Mouse (Mus musculus) layer of hippocampus, postnatal 25 days (tissue): ENCODE results near the gene Zfp687. TPM values are rescaled to one million over a fixed set of nuclear protein-coding genes. Genes with fewer than 3 reads are reported as not detected.
A peak's percentile ranks its signal among the peaks of the same experiment; 100 is the strongest.
"Not testable (repeated sequence)": the region's sequence is repeated elsewhere in the genome, so short reads cannot be mapped to it uniquely, and the experiment has no call there.

Source experiments
- DNase-seq, 2 experiments: peaks; one replicate each; pipeline ENCODE4 v3.0.0; 2022; ENCODE audit warnings: mixed read lengths in 2 of 2, low spot score in 1 of 2; ENCODE audit errors: extremely low spot score in 1 of 2
- total RNA-seq, 2 experiments: library from RNA; stranded (reverse); gene quantifications; 2 replicates each; pipeline ENCODE4 v1.2.3; 2021

Zfp687 gene
- total RNA-seq = 10 to 100 TPM; 23.4 to 30.0 TPM

DNA sequence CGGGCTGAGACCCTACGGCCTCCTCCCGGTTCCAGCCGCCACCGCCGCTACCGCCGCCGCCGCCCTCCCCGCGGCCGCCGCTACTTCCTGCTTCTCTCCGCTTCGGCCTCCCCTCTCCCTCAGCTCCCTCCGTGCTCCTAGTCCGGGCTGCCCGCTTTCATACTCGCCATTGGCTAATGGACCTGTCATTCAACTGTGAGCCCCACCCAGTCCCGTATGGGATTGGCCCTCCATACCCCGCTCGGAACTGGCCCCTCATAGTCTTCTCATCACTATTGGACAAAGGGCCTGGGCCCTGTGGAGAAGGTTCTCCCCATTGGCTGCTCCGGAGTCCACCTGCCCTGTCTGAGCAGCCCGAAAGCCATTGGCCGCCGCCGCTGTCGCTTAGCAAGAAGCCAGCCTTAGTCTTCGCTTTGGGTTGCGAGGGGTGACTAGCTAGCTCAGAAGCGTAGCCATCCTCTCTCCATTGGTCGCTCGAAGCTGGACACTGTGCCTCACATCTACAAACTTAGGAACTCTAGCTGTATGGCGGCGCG is at the start of gene Zfp687:
Zfp687 (minus strand) TSS at position 112 of the 536 bp plus-strand sequence.
- DNase-seq = peak; percentile 98 to 99

DNA sequence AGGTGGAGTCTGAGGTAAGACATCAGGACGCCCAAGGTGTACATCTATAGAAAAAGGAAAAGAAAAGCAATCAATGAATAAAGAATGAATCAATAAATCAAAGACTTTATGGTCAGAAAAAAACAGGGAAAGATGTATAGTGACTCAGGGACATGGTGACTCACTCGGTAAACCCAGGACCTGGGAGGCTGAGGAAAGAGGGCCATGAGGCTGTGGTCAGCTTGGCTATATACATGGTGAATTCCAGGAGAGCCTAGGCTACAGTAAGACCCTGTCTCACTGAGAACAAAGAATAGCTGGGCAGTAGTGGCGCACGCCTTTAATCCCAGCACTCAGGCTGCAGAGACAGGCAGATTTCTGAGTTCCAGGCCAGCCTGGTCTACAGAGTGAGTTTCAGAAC is 48.5 kb upstream of the Zfp687 start:
- DNase-seq = no peak

DNA sequence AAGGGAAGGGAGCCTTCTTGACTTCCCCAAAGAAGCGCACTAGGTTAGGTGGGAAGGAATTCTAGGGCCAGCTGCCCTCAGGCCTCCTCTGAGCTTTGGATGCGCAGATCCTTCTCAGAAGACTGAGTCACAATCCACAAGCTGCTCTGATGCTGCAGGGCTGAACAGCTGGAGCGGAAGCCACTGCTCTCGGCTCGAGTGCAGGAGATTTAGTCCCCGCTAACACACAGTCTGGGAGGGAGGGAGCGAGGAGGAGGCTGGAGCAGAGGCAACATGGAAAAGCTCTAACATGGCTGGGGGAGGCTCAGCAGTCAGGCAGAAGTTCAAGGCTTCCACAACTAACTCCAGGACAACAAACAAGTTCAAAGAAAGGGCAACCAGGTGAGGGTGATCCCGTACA is 42.8 kb upstream of the Zfp687 start:
- DNase-seq = no peak

DNA sequence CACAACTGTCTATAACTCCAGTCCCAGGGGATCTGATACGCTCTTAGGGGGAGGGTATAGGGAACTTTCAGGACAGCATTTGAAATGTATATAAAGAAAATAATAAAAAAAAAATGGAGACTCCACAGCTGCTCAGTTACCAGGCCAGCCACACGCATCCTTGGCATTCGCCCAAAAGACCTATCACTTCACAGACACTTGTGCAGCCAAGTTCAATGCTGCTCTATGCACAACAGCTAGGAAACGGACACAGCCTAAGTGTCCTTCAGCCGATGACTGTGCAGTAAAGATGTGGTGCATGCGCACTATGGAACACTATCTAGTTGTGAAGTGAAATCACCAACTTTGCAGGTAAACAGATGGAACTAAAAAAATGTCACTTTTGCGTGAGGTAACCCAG is 41.0 kb upstream of the Zfp687 start:
- DNase-seq = no peak

DNA sequence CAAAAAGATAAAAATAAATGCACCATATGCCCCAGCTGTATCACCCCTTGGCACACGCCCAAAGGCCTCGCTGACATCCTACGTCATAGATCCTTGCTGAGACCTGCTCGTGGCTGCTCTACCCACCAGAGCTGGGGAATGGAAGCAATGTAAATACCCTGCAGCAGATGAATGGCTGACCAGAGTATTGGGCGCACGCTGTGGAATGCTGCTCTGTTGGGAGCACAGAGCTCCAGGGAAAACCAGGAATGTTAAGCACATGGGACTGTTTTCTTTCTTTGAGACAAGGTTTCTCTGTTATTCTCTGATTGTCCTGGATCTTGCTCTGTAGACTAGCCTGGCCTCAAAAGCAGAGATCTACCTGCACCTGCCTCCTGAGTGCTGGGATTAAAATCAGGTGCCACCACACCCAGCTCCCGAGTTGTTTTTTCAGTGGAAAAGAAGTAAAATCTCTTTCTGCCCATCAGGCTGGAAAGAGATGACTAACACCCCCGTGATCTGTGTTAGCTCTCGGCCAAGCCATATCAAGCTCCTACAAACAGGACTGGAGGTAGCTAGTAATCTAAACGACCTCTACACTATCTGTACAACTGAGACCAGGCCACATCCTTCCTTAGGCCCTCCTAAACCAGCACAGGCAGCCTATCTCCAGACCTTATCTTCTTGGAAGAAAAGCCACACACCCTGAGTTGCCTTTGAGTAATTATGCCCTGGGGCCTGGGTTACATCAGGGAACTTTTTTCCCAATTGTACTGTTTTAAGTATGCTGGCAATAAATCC is 39.4 kb upstream of the Zfp687 start:
- DNase-seq = peak in 1 of 2 experiments; percentile 16

DNA sequence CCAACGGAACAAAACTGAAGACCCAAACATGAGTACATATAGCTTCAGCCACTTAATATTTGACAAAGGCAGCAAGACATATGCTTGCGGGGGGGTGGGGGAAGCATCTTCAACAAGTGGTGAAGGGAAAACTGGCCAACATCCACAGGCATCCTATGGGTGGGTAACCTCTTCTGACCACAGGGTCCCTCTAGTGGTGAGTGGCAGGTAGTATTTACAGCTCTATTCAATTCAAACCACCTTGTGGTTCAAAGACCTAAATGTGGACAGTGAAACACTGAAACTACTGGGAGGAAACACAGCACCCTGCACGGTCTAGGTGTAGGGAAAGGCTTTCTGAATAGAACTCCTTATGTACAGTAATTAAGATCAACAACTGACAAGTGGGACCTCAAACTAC is 38.5 kb upstream of the Zfp687 start:
- DNase-seq = no peak

DNA sequence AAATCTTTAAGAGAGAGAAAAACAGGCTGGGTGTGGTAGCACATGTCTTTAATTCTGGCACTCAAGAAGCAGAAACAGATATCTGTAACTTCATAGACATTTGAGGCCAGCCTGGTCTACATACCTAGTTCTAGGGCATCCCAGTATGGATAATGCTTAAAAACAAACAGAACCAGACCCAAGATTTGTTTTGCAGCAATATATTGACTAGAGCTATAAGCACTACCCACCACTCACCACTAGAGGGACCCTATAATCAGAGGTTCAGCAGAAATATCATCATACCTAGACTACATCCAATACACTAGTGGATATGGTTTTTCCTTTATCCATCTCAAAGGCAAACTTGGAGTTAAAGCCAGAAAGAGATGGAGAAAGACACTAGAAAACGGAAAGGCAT is 37.7 kb upstream of the Zfp687 start:
- peak in 1 of 2 experiments; percentile 27 for DNase-seq

DNA sequence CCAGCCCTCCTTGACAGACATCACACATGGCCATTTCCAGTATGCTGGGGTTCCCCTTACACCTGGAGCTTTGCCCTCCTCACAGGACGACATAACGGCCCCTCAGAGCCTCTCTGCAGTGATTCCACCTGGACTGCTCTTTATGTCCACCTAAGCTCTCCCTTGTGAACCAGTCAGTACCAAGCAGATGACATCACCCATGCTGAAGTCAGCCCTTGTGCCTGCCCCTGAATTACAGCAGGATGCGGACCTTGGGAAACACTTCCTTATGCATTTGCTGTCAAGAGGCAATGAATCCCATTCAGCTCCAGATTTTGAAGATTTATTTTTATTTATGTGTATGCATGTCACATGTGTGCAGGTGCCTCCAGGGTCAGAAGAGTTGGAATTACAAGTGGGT is 32.7 kb upstream of the Zfp687 start:
- no peak for DNase-seq

DNA sequence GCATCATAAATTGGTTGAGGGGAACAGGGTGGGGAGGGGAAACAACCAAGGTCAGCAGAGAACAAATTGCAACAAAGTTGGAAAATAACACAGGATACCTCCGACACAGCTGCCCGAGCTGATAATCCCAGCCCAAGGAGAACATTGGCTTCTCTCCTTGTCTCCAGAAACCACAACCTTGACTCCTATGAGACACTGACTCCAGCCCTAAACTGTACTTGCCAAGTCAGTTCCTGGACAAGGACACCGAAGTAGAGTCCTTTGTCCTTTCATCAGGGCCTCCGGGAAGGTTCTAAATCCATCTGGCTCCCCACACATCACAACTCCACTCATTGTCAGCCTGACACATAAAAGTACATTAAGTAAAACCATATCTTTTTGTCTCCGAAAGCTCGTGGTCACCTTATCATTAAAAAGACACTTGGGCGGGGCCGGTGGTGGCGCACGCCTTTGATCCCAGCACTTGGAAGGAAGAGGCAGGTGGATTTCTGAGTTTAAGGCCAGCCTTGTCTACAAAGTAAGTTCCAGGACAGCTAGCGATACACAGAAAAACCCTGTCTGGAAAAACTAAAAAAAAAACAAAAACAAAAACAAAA is 31.3 kb upstream of the Zfp687 start:
- no peak for DNase-seq

DNA sequence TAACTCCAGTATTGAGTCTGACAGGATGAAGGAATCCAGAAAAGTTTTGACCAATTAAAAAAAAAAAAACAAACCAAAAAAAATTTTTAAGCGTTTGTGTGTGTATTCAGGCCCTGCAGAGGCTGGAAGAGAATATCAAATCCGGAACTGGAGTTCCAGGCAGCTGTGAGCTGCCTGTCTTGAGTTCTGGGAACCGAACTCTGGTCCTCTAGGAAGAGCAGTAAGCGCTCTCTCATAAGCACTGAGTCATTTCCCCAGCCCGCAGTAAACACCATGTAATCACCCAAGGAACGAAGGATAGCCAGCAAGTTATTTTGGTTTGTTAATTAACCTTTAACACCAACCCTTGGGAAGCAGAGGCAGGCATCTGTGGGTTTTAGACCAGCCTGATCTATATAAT is 28.0 kb upstream of the Zfp687 start:
- no peak for DNase-seq

DNA sequence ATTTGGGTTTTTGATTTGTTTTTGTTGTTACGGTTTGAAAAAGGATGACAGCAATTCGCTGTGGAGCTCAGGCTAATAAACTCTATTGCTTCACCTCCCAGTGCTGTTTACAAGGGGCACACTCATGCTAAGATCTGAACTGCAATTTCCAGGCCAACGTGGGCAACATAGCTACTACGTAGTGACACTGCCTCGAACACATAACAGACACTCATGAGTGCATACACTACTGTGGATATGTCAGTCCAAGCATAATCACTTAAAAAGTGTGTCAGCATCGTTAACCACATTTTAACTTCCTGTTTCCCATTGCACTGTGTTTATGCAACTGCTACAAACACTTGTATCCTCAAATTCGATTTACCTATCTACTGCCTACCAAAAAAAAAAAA is 27.6 kb upstream of the Zfp687 start:
- DNase-seq = no peak

DNA sequence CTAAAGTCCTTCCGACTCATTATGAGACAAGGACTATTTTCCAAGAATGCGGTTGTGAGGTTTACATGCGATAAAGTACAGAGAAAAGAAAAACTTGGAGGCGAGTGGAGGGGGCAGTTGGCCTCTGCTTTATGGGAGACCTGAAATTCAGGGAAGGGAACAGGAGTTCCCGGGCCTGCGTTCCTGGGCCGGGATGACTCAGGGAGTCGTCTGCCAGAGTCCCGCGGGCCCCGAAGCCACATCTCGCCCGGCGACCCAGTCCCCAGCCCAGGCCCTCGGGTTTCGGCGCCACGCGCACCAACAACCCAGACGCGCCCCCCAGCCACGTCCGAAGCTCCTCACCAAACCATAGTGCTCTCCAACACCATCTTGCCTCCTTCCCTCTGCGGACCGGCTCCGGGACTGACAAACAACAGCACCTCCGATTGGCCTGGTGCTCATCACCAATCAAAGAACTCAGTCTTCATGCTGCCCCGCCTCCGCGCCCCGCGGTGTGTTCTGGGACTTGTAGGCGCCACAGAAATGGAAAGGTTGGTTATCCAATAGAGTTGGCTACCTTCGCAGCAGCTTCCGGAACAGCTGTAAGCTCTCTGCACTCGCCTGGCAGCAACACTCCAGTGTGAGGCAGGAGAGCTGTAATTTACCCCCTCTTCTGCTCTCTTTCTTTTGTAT is 27.1 kb upstream of the Zfp687 start, which contains the start of gene Psmd4:
Psmd4 (minus strand) TSS at position 449 of the 672 bp plus-strand sequence.
- peak; percentile 93 to 94 for DNase-seq

DNA sequence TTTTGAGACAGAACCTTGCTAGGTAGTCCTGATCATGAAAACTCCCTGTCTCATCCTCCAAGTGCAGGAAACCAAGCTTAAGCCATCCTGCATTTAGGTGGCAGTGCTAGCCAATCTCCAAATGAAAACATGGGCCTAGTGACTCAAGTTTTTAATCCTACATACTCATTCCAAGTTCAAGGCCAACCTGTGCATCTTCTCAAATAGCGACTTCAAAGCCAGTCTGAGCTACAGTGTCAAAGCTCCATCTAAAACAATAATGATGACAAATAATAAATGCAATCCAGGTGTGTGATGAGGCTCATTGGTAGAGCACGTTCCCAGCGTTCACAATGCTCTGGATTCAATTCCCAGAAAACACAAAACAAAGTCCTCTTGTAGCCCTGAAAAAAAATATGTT is 26.4 kb upstream of the Zfp687 start:
- no peak for DNase-seq

DNA sequence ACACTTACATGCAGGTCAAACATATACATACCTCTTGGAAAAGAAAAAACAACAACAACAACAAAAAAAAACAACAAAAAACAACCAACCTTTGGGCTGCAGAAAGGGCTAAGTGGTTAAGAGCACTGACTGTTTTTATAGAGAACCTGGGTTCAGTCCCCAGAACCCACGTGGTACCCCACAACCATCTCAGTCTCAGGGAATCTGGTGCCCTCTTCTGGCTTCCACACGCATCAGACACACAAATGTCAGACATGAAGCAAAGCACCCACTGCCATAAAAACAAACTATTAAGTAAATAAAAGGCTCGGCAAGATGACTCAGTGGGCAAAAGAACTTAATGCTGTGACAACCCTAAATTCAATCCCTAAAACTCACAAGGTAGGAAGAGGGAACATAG is 14.7 kb upstream of the Zfp687 start:
- DNase-seq = no peak

DNA sequence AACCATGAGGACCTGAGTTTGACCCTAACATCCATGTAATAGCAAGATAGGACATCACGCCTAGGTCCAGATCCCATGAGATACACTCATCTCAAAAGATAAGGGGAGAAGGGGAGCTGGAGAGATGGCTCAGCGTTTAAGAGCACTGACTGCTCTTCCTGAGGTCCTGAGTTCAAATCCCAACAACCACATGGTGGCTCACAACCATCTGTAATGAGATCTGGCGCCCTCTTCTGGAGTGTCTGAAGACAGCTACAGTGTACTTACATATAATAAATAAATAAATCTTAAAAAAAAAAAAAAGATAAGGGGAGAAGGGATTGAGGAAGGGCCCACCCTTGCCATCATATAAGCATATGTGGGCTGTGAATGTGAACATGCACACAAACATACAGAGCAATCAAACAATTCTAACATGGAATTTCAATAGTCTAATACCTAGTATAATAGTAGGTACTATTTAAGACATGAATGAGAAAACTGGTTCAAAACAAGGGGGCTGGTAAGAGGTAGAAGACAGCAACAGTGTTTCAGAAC is 14.1 kb upstream of the Zfp687 start:
- DNase-seq = not testable (repeated sequence)

DNA sequence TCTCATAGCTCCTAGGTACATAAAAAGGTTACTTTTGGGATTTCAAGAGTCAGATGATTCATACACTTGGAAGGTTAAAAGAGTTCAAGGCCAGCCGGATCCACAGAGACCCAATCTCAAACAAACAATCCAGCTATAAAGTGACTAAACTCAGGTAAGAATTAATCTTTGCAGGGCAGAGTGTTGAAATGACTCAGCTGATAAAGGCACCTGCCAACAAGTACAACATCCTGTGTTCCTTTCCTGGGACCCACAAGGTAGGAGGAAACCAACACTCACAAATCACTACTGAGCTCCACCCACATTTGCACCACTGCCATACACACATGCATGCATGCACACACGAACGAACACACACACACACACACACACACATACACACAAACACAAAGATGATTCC is 13.4 kb upstream of the Zfp687 start:
- no peak for DNase-seq

DNA sequence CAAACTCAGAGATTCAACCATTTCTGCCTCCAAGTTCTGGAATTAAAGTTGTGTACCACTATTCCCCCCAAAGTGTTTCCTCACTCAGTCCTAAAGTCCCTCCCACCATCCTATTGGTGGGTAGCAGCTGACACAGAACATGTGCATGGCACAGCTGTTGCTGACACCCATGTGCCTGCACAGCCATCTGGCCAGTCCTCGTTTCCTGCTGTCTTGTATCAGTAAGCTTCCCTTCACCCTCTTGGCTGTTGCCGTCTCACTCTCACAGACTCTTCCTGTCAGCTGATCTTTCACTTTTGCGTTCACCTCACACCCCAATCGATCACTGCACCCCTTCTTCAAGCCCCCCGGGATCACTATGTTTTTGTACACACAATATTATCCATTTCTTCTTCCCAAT is 12.5 kb upstream of the Zfp687 start:
- peak; percentile 63 to 68 for DNase-seq

DNA sequence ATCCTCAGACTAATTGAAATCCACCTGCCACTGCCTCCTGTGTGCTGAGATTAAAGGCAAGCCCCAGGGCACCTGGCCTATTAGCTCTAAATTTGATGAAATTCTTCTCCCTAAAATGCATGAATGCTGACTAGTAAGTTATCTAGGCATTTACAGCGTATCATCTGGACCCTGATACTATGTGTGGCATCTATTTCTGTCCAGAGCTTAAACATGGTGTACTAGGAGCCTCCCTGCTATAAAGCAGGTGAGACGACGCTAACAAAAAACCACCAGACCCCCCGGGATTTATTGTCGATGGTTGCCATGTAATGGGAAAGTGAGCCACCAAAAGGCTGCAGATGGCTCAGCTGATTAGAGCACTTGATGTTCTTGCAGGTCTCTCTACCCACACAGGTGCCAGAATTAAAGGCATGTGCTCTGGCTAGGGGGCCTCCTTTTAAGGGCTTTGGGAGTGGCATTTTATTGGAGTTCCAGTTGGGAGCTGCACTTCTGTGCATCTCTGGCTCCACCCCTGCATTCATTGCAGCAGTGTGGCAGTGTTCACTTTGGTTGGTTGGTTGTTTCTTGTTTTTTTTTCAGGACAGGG is 11.9 kb upstream of the Zfp687 start:
- DNase-seq = peak in 1 of 2 experiments; percentile 13

DNA sequence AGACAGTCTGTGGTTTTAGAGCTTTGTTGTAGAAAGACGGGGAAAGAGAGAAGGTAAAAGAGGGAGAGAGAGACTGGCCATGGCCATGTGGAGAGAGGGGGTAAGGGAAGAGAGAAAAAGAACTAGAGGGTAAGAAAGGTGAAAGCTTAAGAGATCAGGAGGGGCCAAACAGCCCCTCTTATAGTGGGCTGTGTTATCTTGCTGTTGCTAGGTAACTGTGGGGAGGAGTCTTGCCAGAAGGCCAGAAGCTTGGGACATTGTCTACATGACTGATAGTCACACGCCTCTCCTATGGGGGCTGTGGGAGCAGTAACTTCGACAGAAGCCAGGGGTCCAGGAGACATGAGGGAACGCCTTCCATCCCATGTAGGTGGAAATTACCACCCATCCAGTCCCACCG is 10.0 kb upstream of the Zfp687 start:
- DNase-seq = no peak

DNA sequence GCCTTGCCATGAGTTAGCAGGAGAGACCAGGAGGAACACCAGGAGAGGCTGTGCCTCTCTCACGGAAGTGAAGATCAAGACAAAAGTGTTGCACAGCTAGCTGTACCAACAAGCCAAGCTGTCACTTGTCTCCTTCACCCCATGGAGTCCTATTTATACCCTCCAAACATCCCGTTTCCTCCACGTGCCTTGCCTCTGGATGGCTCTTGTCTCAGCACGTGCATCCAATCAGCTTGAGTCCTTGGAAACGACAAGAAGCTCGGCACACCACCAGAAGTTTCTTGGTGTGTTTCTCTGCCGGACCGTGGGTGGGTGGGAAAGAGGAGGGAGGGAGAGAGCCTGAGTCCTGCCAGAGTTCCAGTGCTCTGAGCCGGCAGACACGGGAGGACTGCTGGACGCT is 9.3 kb upstream of the Zfp687 start:
- no peak for DNase-seq

DNA sequence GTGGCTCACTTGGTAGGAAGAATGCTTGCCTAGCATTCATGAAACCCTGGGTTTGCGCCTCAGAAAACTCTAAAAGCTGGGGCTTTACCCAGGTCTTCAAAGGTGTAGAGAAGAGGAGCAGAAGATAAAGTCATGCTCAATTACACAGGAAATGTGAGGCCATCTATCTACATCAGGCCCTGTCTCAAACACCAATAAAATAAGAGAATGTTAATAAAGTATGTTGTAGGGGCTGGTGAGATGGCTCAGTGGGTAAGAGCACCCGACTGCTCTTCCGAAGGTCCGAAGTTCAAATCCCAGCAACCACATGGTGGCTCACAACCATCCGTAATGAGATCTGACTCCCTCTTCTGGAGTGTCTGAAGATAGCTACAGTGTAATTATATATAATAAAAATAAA is 5.7 kb upstream of the Zfp687 start:
- DNase-seq = not testable (repeated sequence)
